Mouse (Mus musculus): ENCODE results near the gene Hpcal1. TPM values are rescaled to one million over a fixed set of nuclear protein-coding genes. Genes with fewer than 3 reads are reported as not detected.

Gene Hpcal1
- 50.1 and 66.4 TPM in 2 replicates for polyA plus RNA-seq (2012; rRNA removed; ENCODE audit: low replicate concordance)

GRCm38 (mm10) chr12:17690564-17691281 lies at the start of gene Hpcal1:
TSS of gene Hpcal1 (plus strand) at chr12:17690856.

Other genes with a start within 250 kb of the Hpcal1 start
- 37.8 and 94.9 TPM in 2 replicates for gene Odc1, start 146.1 kb upstream of the Hpcal1 start, polyA plus RNA-seq (2012; rRNA removed; ENCODE audit: low replicate concordance)

All from duodenum, adult 2 months (tissue).